Mouse (Mus musculus): ENCODE results near the gene Prkaca. TPM values are rescaled to one million over a fixed set of nuclear protein-coding genes. Genes with fewer than 3 reads are reported as not detected.
A peak's percentile ranks its signal among the peaks of the same experiment; 100 is the strongest.

Prkaca gene
- total and polyA plus RNA-seq, 3 experiments = 24.7 to 74.9 TPM; not detected in 1

DNA sequence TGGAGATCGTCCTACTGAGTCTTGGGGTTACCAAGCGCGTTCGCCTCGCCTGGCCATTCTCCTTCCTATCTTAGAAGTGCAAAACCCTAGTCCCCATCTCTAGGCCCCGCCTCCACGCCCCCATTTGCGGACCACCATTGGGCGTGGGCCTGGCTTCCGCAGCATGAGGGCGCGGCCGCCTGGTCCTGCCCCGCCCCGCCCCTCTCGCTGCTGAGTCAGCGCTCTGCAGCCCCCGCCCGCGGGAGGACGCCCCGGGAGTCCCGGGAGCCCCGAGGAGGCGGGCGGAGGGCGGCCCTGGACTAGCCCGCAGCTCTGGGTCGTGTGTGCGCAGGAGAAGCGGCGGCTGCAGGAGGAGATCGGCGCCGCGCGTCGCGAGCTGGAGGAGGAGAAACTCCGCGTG lies 53.1 kb downstream of the Prkaca start:
- H3K9ac ChIP-seq (ENCODE audit: control insufficient read depth, low read depth, low read length, poor library complexity, severe bottlenecking) = no peak overlapping the region
- H3K79me2 ChIP-seq (ENCODE audit: control insufficient read depth, insufficient read depth, low read length, poor library complexity) = no peaks in the 10 kb centered on the region
- H3K4me1 ChIP-seq (ENCODE audit: control insufficient read depth in 1 of 2, insufficient read depth in 2 of 2, low read length in 2 of 2) = 0 out of 4 replicates have a peak, but pooled peaks cover 0 to 8% of the 10 kb centered on the region in 2 experiments
- no peaks in the 10 kb centered on the region; a peak in 1 of 4 replicates for H3K36me3 ChIP-seq (ENCODE audit: control insufficient read depth in 1 of 2, insufficient read depth in 2 of 2, low read length in 2 of 2)
- no peak overlapping the region; a peak in 2 of 4 replicates for H3K4me3 ChIP-seq (ENCODE audit: control insufficient read depth in 1 of 2, insufficient read depth in 1 of 2, low read depth in 2 of 2, low read length in 2 of 2)
- H3K27me3 ChIP-seq (ENCODE audit: control insufficient read depth in 1 of 2, insufficient read depth in 2 of 2, low read length in 2 of 2) = no peaks in the 10 kb centered on the region
- TF ChIP-seq RAD21 (IDR thresholded peaks at IDR 0.05; ENCODE audit: low read depth, low read length) (no peak), MAFK (IDR thresholded peaks at IDR 0.05; ENCODE audit: borderline replicate concordance, low read depth, low read length) (peak; percentile 80), GATA1 (IDR thresholded peaks at IDR 0.05; ENCODE audit: low read depth, low read length) (no peak), USF2 (IDR thresholded peaks at IDR 0.05; ENCODE audit: borderline replicate concordance in 1 of 2, insufficient read depth in 1 of 2, low read depth in 1 of 2, low read length in 2 of 2) (no peak), TAL1 (IDR thresholded peaks at IDR 0.05; ENCODE audit: low read length) (no peak)
- no peak overlapping the region for H3K27ac ChIP-seq (ENCODE audit: control insufficient read depth, low read depth, low read length)
- H3K9me3 ChIP-seq (replicated peaks; ENCODE audit: insufficient read depth, low read length) = no peaks in the 10 kb centered on the region
- DNase-seq (ENCODE audit: low read depth, low spot score) = peak; percentile 63

DNA sequence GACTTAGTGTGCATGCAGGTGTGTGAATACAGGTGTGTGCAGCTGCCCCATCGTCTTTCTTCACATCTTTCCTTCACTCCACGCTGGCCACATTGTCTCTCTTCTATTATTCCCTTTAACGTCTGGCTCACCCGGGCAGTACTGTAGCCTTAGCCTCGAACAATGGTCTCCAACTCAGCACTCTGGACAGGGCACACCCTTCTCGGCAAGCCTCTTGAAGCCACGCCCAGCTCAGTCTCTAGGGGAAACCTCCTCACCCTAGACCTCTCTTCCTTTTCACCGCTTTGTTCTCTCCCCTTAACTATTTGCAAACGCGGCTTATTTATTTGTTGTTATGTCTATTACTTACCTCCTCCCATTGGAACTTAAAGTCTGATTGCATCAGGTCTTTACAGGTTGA lies 54.7 kb downstream of the Prkaca start:
- Histone ChIP-seq H3K9me3 (replicated peaks; ENCODE audit: insufficient read depth, low read length) (no peaks in the 10 kb centered on the region), H3K4me1 (ENCODE audit: control insufficient read depth in 1 of 2, insufficient read depth in 2 of 2, low read length in 2 of 2) (0 out of 4 replicates have a peak, but pooled peaks cover 0 to 8% of the 10 kb centered on the region in 2 experiments), H3K27ac (ENCODE audit: control insufficient read depth, low read depth, low read length) (no peak overlapping the region), H3K79me2 (ENCODE audit: control insufficient read depth, insufficient read depth, low read length, poor library complexity) (no peaks in the 10 kb centered on the region), H3K36me3 (ENCODE audit: control insufficient read depth in 1 of 2, insufficient read depth in 2 of 2, low read length in 2 of 2) (no peaks in the 10 kb centered on the region; a peak in 1 of 4 replicates), H3K4me3 (ENCODE audit: control insufficient read depth in 1 of 2, insufficient read depth in 1 of 2, low read depth in 2 of 2, low read length in 2 of 2) (no peak overlapping the region), H3K27me3 (ENCODE audit: control insufficient read depth in 1 of 2, insufficient read depth in 2 of 2, low read length in 2 of 2) (no peaks in the 10 kb centered on the region), H3K9ac (ENCODE audit: control insufficient read depth, low read depth, low read length, poor library complexity, severe bottlenecking) (no peak overlapping the region)
- peak; percentile 51 for DNase-seq (ENCODE audit: low read depth, low spot score)
- TF ChIP-seq NELFE (IDR thresholded peaks at IDR 0.05; ENCODE audit: low read depth, low read length) (no peak), SIN3A (IDR thresholded peaks at IDR 0.05; ENCODE audit: low read length) (0 out of 2 replicates have a peak, but pooled peaks have one; percentile 30), RCOR1 (IDR thresholded peaks at IDR 0.05; ENCODE audit: low read depth, low read length) (no peak), CTCF (IDR thresholded peaks at IDR 0.05 in 2 of 3, conservative IDR thresholded peaks at IDR 0.05 in 1 of 3; ENCODE audit: control insufficient read depth in 1 of 3, insufficient read depth in 1 of 3, low read depth in 2 of 3, low read length in 3 of 3, poor library complexity in 1 of 3, severe bottlenecking in 1 of 3) (no peak)

DNA sequence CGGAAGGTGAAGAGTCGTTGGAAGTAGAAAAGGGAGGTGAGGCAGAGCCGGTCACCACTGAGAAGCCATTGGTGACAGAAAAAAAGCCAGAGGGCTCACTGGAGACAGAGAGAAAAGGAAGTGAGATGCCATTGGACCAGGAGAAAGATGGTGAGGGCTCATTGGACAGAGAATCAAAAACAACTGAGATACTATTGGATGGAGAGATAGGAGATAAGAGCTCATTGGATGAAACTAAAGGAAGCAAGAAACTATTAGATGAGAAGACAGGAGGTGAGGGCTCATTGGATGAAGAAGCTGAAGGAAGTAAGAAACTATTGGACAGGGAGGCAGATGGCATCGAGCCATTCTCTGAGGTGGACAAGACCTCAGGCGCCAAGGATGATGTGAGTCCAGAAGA lies 56.5 kb downstream of the Prkaca start:
- Histone ChIP-seq H3K36me3 (ENCODE audit: control insufficient read depth in 1 of 2, insufficient read depth in 2 of 2, low read length in 2 of 2) (peaks cover 0 to 3% of the 10 kb centered on the region in 2 experiments; a peak in 2 of 4 replicates), H3K4me3 (ENCODE audit: control insufficient read depth in 1 of 2, insufficient read depth in 1 of 2, low read depth in 2 of 2, low read length in 2 of 2) (no peak overlapping the region), H3K27ac (ENCODE audit: control insufficient read depth, low read depth, low read length) (no peak overlapping the region), H3K79me2 (ENCODE audit: control insufficient read depth, insufficient read depth, low read length, poor library complexity) (no peaks in the 10 kb centered on the region), H3K9me3 (replicated peaks; ENCODE audit: insufficient read depth, low read length) (no peaks in the 10 kb centered on the region), H3K9ac (ENCODE audit: control insufficient read depth, low read depth, low read length, poor library complexity, severe bottlenecking) (no peak overlapping the region), H3K4me1 (ENCODE audit: control insufficient read depth in 1 of 2, insufficient read depth in 2 of 2, low read length in 2 of 2) (no peaks in the 10 kb centered on the region), H3K27me3 (ENCODE audit: control insufficient read depth in 1 of 2, insufficient read depth in 2 of 2, low read length in 2 of 2) (no peaks in the 10 kb centered on the region)
- peak; percentile 61 for DNase-seq (ENCODE audit: low read depth, low spot score)
- TF ChIP-seq BHLHE40 (IDR thresholded peaks at IDR 0.05; ENCODE audit: borderline replicate concordance, low read depth, low read length) (no peak), SIN3A (IDR thresholded peaks at IDR 0.05; ENCODE audit: low read length) (no peak), CTCF (IDR thresholded peaks at IDR 0.05 in 2 of 3, conservative IDR thresholded peaks at IDR 0.05 in 1 of 3; ENCODE audit: control insufficient read depth in 1 of 3, insufficient read depth in 1 of 3, low read depth in 2 of 3, low read length in 3 of 3, poor library complexity in 1 of 3, severe bottlenecking in 1 of 3) (no peak), CHD2 (IDR thresholded peaks at IDR 0.05; ENCODE audit: low read length) (peak; percentile 32; the same call in 1 of the 2 replicates), UBTF (IDR thresholded peaks at IDR 0.05; ENCODE audit: borderline replicate concordance, insufficient read depth, low read depth, low read length) (no peak), KAT2A (conservative IDR thresholded peaks at IDR 0.05; ENCODE audit: low read depth, low read length) (no peak), TAL1 (IDR thresholded peaks at IDR 0.05; ENCODE audit: low read length) (no peak), GATA1 (IDR thresholded peaks at IDR 0.05; ENCODE audit: low read depth, low read length) (peak; percentile 54; the same call in 1 of the 2 replicates), POLR2A (IDR thresholded peaks at IDR 0.05; ENCODE audit: control insufficient read depth in 1 of 2, insufficient read depth in 1 of 2, low read depth in 1 of 2, low read length in 2 of 2, poor library complexity in 1 of 2) (no peak), ELF1 (IDR thresholded peaks at IDR 0.05; ENCODE audit: low read depth, low read length) (no peak)

Data from MEL (cell line).